ENCODE assay signal across 29 mouse cellular contexts in the genomic region with DNA sequence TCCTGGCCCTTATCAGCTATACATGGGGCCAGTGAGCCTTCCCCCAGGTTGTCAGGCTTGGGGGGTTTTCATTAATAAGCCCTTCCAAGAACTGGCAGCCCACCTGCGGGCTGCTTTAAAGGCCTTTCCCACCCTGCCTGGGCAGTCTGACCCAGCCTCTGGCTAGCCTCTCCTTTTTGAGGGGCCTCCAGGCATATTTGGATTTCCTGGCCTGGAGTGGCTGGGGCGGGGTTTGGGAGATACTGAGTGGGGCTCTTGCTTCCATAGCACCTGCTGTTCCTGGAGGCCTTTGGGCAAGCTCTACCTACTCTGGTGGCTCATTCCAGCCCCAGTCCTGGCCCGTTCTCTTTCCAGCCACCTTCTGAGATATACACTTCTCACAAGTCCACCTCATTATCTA. TPM values are rescaled to one million over a fixed set of nuclear protein-coding genes. Genes with fewer than 3 reads are reported as not detected.
"Had no signal": no experiment of that assay in that cellular context is flagged by ENCODE, and none has a peak within 500 bp of the region (broad histone marks: within the 10 kb centered on the region; RNA-seq: fewer than 3 reads in every experiment).

No protein-coding gene starts in this region.

- H3K27ac ChIP-seq: hindbrain, postnatal 0 days; limb, embryonic 12.5 days; limb, embryonic 15.5 days; liver, embryonic 14.5 days; neural tube, embryonic 13.5 days; stomach, postnatal 0 days had no signal

- H3K9me3 ChIP-seq: limb, embryonic 12.5 days; limb, embryonic 15.5 days; neural tube, embryonic 13.5 days had no signal

- H3K4me3 ChIP-seq: limb, embryonic 12.5 days; limb, embryonic 15.5 days; myocyte; neural tube, embryonic 13.5 days had no signal

- H3K4me1 ChIP-seq: neural tube, embryonic 13.5 days had no signal

- H3K36me3 ChIP-seq: limb, embryonic 12.5 days; limb, embryonic 15.5 days; neural tube, embryonic 13.5 days had no signal

- H3K4me2 ChIP-seq: limb, embryonic 12.5 days; limb, embryonic 15.5 days; liver, embryonic 11.5 days; midbrain, embryonic 11.5 days; neural tube, embryonic 13.5 days had no signal

- ATAC-seq: hindbrain, postnatal 0 days; inflammation-experienced regulatory T-cells, adult 6 months; liver, postnatal 0 days had no signal

- H3K9ac ChIP-seq: limb, embryonic 12.5 days; limb, embryonic 15.5 days; liver, embryonic 14.5 days; liver, postnatal 0 days; neural tube, embryonic 13.5 days had no signal

- H3K27me3 ChIP-seq: limb, embryonic 12.5 days; limb, embryonic 15.5 days; neural tube, embryonic 13.5 days had no signal

- DNase-seq: kidney, adult 18-20 months; kidney, adult 9 months; kidney, postnatal 14 days; kidney, postnatal 4 days; left cerebral cortex, postnatal 4 days; liver, postnatal 0 days; midbrain, embryonic 14.5 days; right cerebral cortex, postnatal 4 days; thymus, postnatal 25 days had no signal

RNA-seq across cellular contexts. Expression of a gene that starts 0.3 kb away (rescaled TPM):
- total RNA-seq: hindbrain, postnatal 0 days; layer of hippocampus, adult 18-20 months; layer of hippocampus, postnatal 14 days; left cerebral cortex, adult 8-10 months; left cerebral cortex, postnatal 14 days; left cerebral cortex, postnatal 4 days; megakaryocyte progenitor cell, adult 5-6 weeks; megakaryocyte-erythroid progenitor cell, adult 5-6 weeks had no signal
- polyA plus RNA-seq: hindbrain, postnatal 0 days; kidney, embryonic 16.5 days; limb, embryonic 12.5 days; limb, embryonic 15.5 days; liver, embryonic 11.5 days; liver, embryonic 14.5 days; liver, postnatal 0 days; midbrain, embryonic 11.5 days; midbrain, embryonic 14.5 days; myocyte; neural tube, embryonic 13.5 days; spleen, adult 2 months; stomach, embryonic 14.5 days; stomach, postnatal 0 days had no signal

RNA-seq across cellular contexts. Expression of a gene that starts 17.3 kb away (rescaled TPM):
- total RNA-seq: hindbrain, postnatal 0 days; layer of hippocampus, adult 18-20 months; layer of hippocampus, postnatal 14 days; left cerebral cortex, adult 8-10 months; left cerebral cortex, postnatal 14 days; left cerebral cortex, postnatal 4 days; megakaryocyte progenitor cell, adult 5-6 weeks; megakaryocyte-erythroid progenitor cell, adult 5-6 weeks had no signal
- polyA plus RNA-seq: hindbrain, postnatal 0 days; inflammation-experienced regulatory T-cells, adult 6 months; intestine, embryonic 16.5 days; kidney, embryonic 16.5 days; limb, embryonic 12.5 days; limb, embryonic 15.5 days; liver, embryonic 11.5 days; liver, embryonic 14.5 days; liver, postnatal 0 days; midbrain, embryonic 11.5 days; midbrain, embryonic 14.5 days; myocyte; neural tube, embryonic 13.5 days; spleen, adult 2 months; stomach, embryonic 14.5 days; stomach, postnatal 0 days had no signal

RNA-seq across cellular contexts. Expression of a gene that starts 53.9 kb away (rescaled TPM):
- polyA plus RNA-seq: inflammation-experienced regulatory T-cells, adult 6 months had no signal
